Mouse (Mus musculus): ENCODE data around the gene Blvrb. TPM values are rescaled to one million over a fixed set of nuclear protein-coding genes. Genes with fewer than 3 reads are reported as not detected.

Blvrb gene
- polyA plus RNA-seq, 1 experiment from 2014 or later: 39.5 TPM

- H3K4me1 ChIP-seq (ENCODE audit: control insufficient read depth, insufficient read depth, low read length): peaks cover 6% of the 10 kb centered on the region; the same call in 1 of the 2 replicates
- H3K4me2 ChIP-seq: peak overlapping the region; percentile 63
- DNase-seq (ENCODE audit: low spot score, missing footprints) (peak; percentile 99), ATAC-seq (ENCODE audit: low FRiP score) (peak; percentile 89)
- peak overlapping the region; percentile 76; the same call in 1 of the 2 replicates for H3K27ac ChIP-seq (ENCODE audit: low read depth, low read length)
- no peaks in the 10 kb centered on the region for H3K27me3 ChIP-seq (ENCODE audit: control insufficient read depth, insufficient read depth, low read length)
- H3K4me3 ChIP-seq (ENCODE audit: low read depth, low read length): peak overlapping the region; percentile 55
- 0% methylated on average over 23 of the region's 23 CpGs for WGBS
- peaks cover 5% of the 10 kb centered on the region; the same call in 1 of the 2 replicates for H3K36me3 ChIP-seq (ENCODE audit: control insufficient read depth, insufficient read depth, low read length)
- no peaks in the 10 kb centered on the region for H3K9me3 ChIP-seq (ENCODE audit: control insufficient read depth, low read length)
- H3K9ac ChIP-seq (ENCODE audit: low read length): peak overlapping the region; percentile 60
Observed at GRCm38 (mm10) chr7:27474490-27474954, 26.7 kb downstream of the Blvrb start.

DNA sequence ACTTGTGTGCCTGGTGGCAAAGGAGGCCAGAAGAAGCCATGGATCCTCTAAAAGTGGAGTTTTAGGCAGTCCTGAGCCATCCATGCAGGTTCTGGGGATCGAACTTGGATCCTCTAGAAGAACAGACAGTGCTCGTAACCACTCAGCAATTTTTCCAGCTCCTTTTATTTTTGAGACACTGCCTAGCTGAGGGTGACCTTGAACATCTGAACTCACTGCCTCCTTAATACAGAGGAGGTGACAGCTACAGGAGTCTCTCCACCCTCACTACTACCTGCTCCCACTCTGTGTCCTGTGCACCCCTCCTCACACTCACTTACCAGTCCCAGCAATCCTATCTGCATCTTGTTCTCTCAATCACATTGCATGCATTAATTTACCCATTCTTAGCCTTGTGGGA is 27.8 kb downstream of the Blvrb start:
- Histone ChIP-seq H3K4me1 (ENCODE audit: control insufficient read depth, insufficient read depth, low read length) (peaks cover 6% of the 10 kb centered on the region; the same call in 1 of the 2 replicates), H3K4me3 (ENCODE audit: low read depth, low read length) (no peak overlapping the region), H3K36me3 (ENCODE audit: control insufficient read depth, insufficient read depth, low read length) (peaks cover 5% of the 10 kb centered on the region; the same call in 1 of the 2 replicates), H3K27me3 (ENCODE audit: control insufficient read depth, insufficient read depth, low read length) (no peaks in the 10 kb centered on the region), H3K4me2 (no peak overlapping the region), H3K9me3 (ENCODE audit: control insufficient read depth, low read length) (no peaks in the 10 kb centered on the region), H3K9ac (ENCODE audit: low read length) (no peak overlapping the region), H3K27ac (ENCODE audit: low read depth, low read length) (no peak overlapping the region)
- WGBS: 96% methylated on average over 2 of the region's 2 CpGs
- ATAC-seq (ENCODE audit: low FRiP score) (no peak), DNase-seq (ENCODE audit: low spot score, missing footprints) (peak; percentile 74)

DNA sequence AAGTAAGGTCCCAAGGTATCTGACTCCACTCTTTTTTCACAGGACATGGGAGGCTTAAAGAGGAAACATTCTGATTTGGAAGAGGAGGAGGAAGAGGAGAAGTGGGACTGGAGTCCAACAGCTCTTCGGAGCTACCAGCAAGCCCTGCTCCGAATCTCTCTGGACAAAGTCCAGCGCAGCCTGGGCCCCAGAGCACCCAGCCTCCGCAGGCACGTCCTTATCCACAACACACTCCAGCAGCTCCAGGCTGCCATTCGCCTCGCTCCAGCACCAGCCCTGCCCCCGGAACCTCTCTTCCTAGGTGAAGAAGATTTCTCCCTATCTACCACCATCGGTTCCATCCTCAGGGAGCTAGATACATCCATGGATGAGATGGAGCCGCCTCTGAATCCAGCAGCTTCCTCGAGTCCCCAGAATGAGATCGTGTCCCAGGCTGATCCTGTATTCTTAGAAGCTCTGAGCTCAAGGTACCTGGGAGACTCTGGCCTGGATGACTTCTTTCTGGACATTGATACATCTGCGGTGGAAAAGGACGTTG is 28.4 kb downstream of the Blvrb start:
- no peak overlapping the region for H3K9ac ChIP-seq (ENCODE audit: low read length)
- peaks cover 6% of the 10 kb centered on the region; the same call in 1 of the 2 replicates for H3K4me1 ChIP-seq (ENCODE audit: control insufficient read depth, insufficient read depth, low read length)
- peaks cover 5% of the 10 kb centered on the region; the same call in 1 of the 2 replicates for H3K36me3 ChIP-seq (ENCODE audit: control insufficient read depth, insufficient read depth, low read length)
- no peak overlapping the region for H3K27ac ChIP-seq (ENCODE audit: low read depth, low read length)
- DNase-seq (ENCODE audit: low spot score, missing footprints) (peak; percentile 51), ATAC-seq (ENCODE audit: low FRiP score) (no peak)
- WGBS: 96% methylated on average over 14 of the region's 14 CpGs
- no peaks in the 10 kb centered on the region for H3K9me3 ChIP-seq (ENCODE audit: control insufficient read depth, low read length)
- no peaks in the 10 kb centered on the region for H3K27me3 ChIP-seq (ENCODE audit: control insufficient read depth, insufficient read depth, low read length)
- no peak overlapping the region for H3K4me3 ChIP-seq (ENCODE audit: low read depth, low read length)
- no peak overlapping the region for H3K4me2 ChIP-seq

- Histone ChIP-seq H3K4me3 (ENCODE audit: low read depth, low read length) (no peak overlapping the region), H3K9ac (ENCODE audit: low read length) (no peak overlapping the region), H3K4me2 (no peak overlapping the region), H3K36me3 (ENCODE audit: control insufficient read depth, insufficient read depth, low read length) (peaks cover 5% of the 10 kb centered on the region; the same call in 1 of the 2 replicates), H3K9me3 (ENCODE audit: control insufficient read depth, low read length) (no peaks in the 10 kb centered on the region), H3K4me1 (ENCODE audit: control insufficient read depth, insufficient read depth, low read length) (peaks cover 6% of the 10 kb centered on the region; the same call in 1 of the 2 replicates), H3K27ac (ENCODE audit: low read depth, low read length) (no peak overlapping the region), H3K27me3 (ENCODE audit: control insufficient read depth, insufficient read depth, low read length) (no peaks in the 10 kb centered on the region)
- ATAC-seq (ENCODE audit: low FRiP score) (no peak), DNase-seq (ENCODE audit: low spot score, missing footprints) (peak; percentile 33)
- WGBS: 86% methylated on average over 7 of the region's 7 CpGs
Observed at GRCm38 (mm10) chr7:27478561-27478960, 30.8 kb downstream of the Blvrb start.

- Histone ChIP-seq H3K9ac (ENCODE audit: low read length) (no peak overlapping the region), H3K4me1 (ENCODE audit: control insufficient read depth, insufficient read depth, low read length) (peaks cover 6% of the 10 kb centered on the region; the same call in 1 of the 2 replicates), H3K27me3 (ENCODE audit: control insufficient read depth, insufficient read depth, low read length) (no peaks in the 10 kb centered on the region), H3K27ac (ENCODE audit: low read depth, low read length) (no peak overlapping the region), H3K36me3 (ENCODE audit: control insufficient read depth, insufficient read depth, low read length) (peaks cover 5% of the 10 kb centered on the region; the same call in 1 of the 2 replicates), H3K9me3 (ENCODE audit: control insufficient read depth, low read length) (no peaks in the 10 kb centered on the region), H3K4me2 (no peak overlapping the region), H3K4me3 (ENCODE audit: low read depth, low read length) (no peak overlapping the region)
- no peak for ATAC-seq (ENCODE audit: low FRiP score)
- DNase-seq (ENCODE audit: low spot score, missing footprints): peak; percentile 56
- WGBS: 80% methylated on average over 1 of the region's 1 CpGs
Observed at GRCm38 (mm10) chr7:27479750-27480149, 32.0 kb downstream of the Blvrb start.

- H3K27me3 ChIP-seq (ENCODE audit: control insufficient read depth, insufficient read depth, low read length): no peaks in the 10 kb centered on the region; the same call in 1 of the 2 replicates
- 0 out of 2 replicates have a peak, but pooled peaks cover 2% of the 10 kb centered on the region for H3K4me1 ChIP-seq (ENCODE audit: control insufficient read depth, insufficient read depth, low read length)
- DNase-seq (ENCODE audit: low spot score, missing footprints) (no peak), ATAC-seq (ENCODE audit: low FRiP score) (no peak)
- no peak overlapping the region for H3K4me2 ChIP-seq
- 64% methylated on average over 3 of the region's 3 CpGs for WGBS
- H3K9ac ChIP-seq (ENCODE audit: low read length): no peak overlapping the region
- no peak overlapping the region for H3K4me3 ChIP-seq (ENCODE audit: low read depth, low read length)
- no peaks in the 10 kb centered on the region for H3K9me3 ChIP-seq (ENCODE audit: control insufficient read depth, low read length)
- H3K36me3 ChIP-seq (ENCODE audit: control insufficient read depth, insufficient read depth, low read length): peaks cover 5% of the 10 kb centered on the region; the same call in 1 of the 2 replicates
- H3K27ac ChIP-seq (ENCODE audit: low read depth, low read length): no peak overlapping the region
Observed at GRCm38 (mm10) chr7:27480506-27480905, 32.7 kb downstream of the Blvrb start.

DNA sequence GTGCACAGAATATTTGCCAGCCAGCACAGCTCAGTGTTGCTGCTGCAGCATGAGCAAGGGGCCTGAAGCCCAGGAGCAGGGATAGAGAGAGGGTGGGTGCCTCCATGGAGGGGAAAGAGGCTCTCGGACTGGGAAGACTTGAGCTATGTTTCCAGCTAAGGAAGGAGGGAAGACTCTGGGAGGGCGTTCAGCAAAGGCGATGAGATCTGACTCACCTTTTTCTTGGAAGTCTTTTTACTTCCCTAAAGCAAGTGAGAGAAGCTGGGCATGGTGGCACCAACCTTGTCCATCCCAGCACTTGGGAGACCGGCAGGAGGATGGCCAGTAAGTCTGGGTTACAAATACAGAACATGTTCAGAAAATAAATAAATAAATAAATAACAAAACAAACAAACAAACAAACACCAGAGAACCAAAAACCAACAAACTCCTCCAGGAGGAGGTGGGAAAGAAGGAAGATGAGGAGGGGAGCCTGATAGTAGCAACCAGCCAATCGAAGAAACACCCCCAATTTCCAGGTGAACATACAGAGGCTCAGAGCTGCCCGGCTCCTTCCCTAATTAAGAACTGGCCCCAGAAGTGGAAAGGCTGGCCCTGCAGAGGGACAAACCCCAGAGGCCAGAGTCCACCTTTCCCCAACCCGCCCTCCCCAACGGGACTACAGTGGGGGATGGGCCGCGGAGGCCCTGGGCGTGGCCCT is 33.3 kb downstream of the Blvrb start:
- H3K27me3 ChIP-seq (ENCODE audit: control insufficient read depth, insufficient read depth, low read length): no peaks in the 10 kb centered on the region; the same call in 1 of the 2 replicates
- peak overlapping the region; percentile 46 for H3K4me2 ChIP-seq
- WGBS: 14% methylated on average over 11 of the region's 11 CpGs
- no peak for DNase-seq (ENCODE audit: low spot score, missing footprints)
- no peak; the same call in 1 of the 2 replicates for ATAC-seq (ENCODE audit: low FRiP score)
- H3K4me1 ChIP-seq (ENCODE audit: control insufficient read depth, insufficient read depth, low read length): 0 out of 2 replicates have a peak, but pooled peaks cover 2% of the 10 kb centered on the region
- H3K27ac ChIP-seq (ENCODE audit: low read depth, low read length): no peak overlapping the region
- H3K36me3 ChIP-seq (ENCODE audit: control insufficient read depth, insufficient read depth, low read length): peaks cover 5% of the 10 kb centered on the region; the same call in 1 of the 2 replicates
- 0 out of 2 replicates have a peak overlapping the region, but pooled peaks have one; percentile 5 for H3K4me3 ChIP-seq (ENCODE audit: low read depth, low read length)
- peak overlapping the region; percentile 51; the same call in 1 of the 2 replicates for H3K9ac ChIP-seq (ENCODE audit: low read length)
- H3K9me3 ChIP-seq (ENCODE audit: control insufficient read depth, low read length): no peaks in the 10 kb centered on the region

DNA sequence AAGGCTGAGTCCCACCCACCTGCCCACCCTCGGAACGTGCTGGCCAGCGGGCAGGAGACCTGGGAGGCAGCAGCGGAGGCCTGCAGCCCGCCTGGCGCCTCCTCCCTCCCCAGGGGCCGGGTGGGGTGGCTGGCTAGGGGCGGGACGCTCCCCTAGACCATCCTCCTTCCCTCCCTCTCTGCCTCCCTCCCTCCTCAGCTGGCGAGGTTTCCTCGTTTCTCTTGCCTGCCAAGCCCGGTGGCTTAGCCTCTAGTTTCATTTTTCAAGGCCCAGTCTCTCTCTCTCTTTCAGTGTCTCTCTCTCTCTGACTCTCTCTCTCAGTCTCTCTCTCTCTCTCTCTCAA is 33.8 kb downstream of the Blvrb start:
- H3K4me2 ChIP-seq: peak overlapping the region; percentile 46

GRCm38 (mm10) chr7:27483860-27484259 is 36.1 kb downstream of the Blvrb start:
- no peaks in the 10 kb centered on the region for H3K36me3 ChIP-seq (ENCODE audit: control insufficient read depth, insufficient read depth, low read length)

More for the DNA sequence above, 33.8 kb downstream of the Blvrb start:
- peak overlapping the region; percentile 5; the same call in 1 of the 2 replicates for H3K4me3 ChIP-seq (ENCODE audit: low read depth, low read length)
- H3K9me3 ChIP-seq (ENCODE audit: control insufficient read depth, low read length): no peaks in the 10 kb centered on the region
- no peak overlapping the region for H3K27ac ChIP-seq (ENCODE audit: low read depth, low read length)
- DNase-seq (ENCODE audit: low spot score, missing footprints): peak; percentile 89
- H3K36me3 ChIP-seq (ENCODE audit: control insufficient read depth, insufficient read depth, low read length): peaks cover under 1% of the 10 kb centered on the region; the same call in 1 of the 2 replicates
- H3K27me3 ChIP-seq (ENCODE audit: control insufficient read depth, insufficient read depth, low read length): no peaks in the 10 kb centered on the region; the same call in 1 of the 2 replicates
- H3K4me1 ChIP-seq (ENCODE audit: control insufficient read depth, insufficient read depth, low read length): 0 out of 2 replicates have a peak, but pooled peaks cover 2% of the 10 kb centered on the region
- WGBS: 2% methylated on average over 8 of the region's 12 CpGs
- peak; percentile 84 for ATAC-seq (ENCODE audit: low FRiP score)
- H3K9ac ChIP-seq (ENCODE audit: low read length): peak overlapping the region; percentile 51

More at GRCm38 (mm10) chr7:27483860-27484259, 36.1 kb downstream of the Blvrb start:
- Histone ChIP-seq H3K27me3 (ENCODE audit: control insufficient read depth, insufficient read depth, low read length) (no peaks in the 10 kb centered on the region; the same call in 1 of the 2 replicates), H3K4me3 (ENCODE audit: low read depth, low read length) (no peak overlapping the region), H3K27ac (ENCODE audit: low read depth, low read length) (no peak overlapping the region), H3K4me2 (no peak overlapping the region), H3K4me1 (ENCODE audit: control insufficient read depth, insufficient read depth, low read length) (peaks cover 7% of the 10 kb centered on the region), H3K9ac (ENCODE audit: low read length) (no peak overlapping the region), H3K9me3 (ENCODE audit: control insufficient read depth, low read length) (no peaks in the 10 kb centered on the region)
- no peak for ATAC-seq (ENCODE audit: low FRiP score)
- no peak for DNase-seq (ENCODE audit: low spot score, missing footprints)
- 92% methylated on average over 4 of the region's 4 CpGs for WGBS
